Mouse (Mus musculus): ENCODE results near the gene Rgs10.

DNA sequence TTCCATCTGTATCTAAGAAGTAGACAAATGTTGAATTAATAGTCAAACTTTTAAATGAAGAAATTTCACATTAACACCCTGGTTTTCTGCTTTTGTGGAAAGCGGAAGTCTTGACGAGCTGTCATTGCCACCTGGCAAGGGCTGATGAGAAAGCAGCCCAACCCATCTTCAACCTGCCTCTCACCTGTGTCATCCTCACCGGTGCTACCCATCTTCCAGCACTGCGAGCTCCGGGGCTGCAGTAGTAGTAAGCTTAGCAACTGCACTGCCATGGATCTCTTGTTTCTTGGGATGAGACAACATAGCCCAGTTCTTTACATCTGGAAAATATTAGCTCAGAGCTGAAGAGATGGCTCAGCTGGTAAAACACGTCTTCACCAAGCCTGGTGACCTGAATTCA, 72.9 kb downstream of the Rgs10 start:
- no peak for TF ChIP-seq POLR2A (IDR thresholded peaks at IDR 0.05; ENCODE audit: low read depth, low read length)
- TF ChIP-seq CTCF (IDR thresholded peaks at IDR 0.05; ENCODE audit: extremely low read depth, insufficient read length, insufficient replicate concordance, low read depth, low read length) = no peak
